Mouse (Mus musculus) skeletal muscle tissue, adult 2 months (tissue): ENCODE measurements around the gene Foxl1.

Experiments used
- DNase-seq: peaks from one replicate; pipeline ENCODE4 v3.0.0-alpha.2; 2012; ENCODE audit warnings: low read depth, low spot score

The Foxl1 gene

DNA sequence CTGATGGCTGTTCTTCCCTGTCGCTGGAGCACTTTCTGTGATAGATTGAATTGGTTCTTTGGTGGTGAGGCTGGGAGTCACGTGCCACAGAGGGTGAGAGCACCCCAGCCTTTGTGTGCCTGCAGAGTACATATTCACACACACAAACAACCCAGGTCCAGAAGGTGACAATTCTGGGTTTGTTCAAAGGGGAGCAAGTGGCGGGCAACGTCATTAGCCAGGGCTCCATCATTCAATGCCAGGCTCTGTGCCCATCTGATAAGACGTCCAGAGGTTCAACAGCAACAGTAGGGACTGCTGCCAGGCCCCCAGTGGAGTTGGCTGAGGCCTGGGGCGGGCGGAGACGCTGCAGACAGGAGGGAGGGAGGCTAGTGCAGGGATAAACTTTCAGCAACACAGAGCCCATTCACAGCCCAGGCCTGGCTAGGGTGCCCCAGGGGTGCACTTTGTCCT is 36.3 kb downstream of the Foxl1 start:
- DNase-seq, result no peak

DNA sequence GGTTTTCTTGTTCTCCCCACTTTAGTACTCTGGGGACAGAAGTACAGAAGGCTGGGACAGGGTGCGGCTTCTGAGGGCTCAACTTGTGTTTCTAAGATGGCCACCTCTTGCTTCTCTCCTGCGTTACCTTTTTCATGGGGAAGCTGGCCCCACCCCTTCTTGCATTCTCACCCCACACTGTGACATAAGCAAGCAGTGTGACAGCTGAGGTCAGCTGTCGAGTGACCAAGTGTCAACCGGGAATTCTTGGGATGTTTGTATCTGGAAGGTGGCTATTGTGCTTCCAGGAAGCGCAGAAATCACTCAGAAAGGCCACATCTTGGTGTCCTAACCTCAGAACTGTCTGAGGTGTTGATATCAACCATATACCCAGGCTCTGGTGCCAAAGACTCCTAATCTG is 40.3 kb downstream of the Foxl1 start:
- DNase-seq, result no peak

DNA sequence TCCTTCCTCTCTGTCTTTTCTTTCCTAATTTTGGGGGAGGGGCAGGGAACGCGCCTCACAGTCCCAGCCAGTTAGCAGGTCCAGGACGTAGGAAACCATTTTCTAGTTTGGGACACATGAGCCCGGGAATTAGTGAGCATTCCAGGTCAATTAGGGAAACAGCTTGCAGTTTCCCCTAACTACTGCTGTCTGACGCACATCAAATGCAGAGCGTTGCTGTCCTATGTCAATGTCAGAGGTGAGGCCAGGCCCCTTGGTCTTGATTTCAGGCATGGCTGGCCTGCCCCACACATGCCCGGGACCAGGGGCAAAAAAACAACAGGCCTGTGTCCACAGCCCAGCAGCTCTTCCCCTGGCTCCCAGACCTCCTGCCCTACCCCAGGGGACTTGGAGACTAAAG is 42.4 kb downstream of the Foxl1 start:
- DNase-seq, result no peak

DNA sequence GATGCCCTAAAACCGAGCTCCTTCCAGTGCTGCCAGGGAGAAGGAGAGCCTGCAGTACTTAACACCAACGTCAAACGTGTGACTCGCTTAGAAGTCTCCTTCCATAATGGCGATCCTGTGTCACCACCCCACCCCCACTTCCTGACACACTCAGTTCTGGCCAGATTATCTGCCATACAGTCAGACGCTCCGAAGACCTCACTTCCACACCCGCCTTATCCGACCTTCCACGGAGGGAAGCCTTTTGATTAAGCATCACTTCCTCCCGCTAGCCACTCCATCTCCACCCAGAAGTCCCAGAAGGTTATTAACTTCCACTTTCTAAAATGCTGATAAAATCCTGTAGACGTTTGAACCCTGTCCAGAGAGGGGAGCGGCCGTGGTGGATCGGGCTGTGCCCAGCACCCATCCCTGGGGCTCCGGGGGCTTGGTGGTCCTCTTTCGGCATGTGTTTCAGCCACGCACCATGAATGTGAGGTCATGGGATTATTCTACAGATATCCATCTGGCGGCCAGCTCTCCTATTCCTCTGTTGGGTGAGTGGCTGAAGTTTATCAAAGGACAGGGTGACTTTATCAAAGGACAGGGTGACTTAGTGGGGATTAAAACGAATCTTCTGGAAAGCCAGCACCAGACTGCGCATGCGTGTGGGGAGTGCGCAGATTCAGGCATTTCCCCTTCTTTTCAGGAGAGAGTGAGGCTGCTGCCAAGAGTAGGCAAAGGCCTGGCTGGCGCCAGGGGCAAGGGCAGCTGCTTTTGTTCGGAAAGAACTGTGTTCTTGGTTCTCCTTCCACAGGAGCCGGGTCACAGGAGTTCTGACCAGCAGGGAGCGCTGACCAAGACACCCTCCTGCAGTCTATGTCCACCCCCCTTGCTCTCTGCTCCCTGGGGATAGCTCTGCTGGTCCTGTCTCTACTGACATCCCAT is 43.1 kb downstream of the Foxl1 start:
- peak; percentile 4 for DNase-seq

DNA sequence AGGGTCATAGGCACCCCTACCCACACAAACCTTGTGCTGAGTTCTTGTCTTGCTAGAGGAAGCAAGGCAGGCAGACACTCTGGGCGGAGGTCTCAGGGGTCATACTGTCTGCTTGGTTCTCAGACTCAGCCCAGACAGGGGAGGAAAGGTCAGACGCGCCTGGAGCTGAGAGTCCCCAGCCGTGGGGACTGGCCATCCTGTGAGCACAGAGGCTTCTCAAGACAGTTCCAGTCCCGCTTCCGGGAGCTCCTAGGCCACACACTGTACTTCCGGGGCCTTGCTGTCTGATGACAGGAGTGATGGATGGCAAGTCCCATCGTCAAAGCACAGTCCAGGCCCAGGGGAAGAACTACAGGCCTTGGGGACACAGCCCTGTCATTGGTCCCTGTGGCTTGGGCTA is 44.8 kb downstream of the Foxl1 start:
- DNase-seq, result no peak

DNA sequence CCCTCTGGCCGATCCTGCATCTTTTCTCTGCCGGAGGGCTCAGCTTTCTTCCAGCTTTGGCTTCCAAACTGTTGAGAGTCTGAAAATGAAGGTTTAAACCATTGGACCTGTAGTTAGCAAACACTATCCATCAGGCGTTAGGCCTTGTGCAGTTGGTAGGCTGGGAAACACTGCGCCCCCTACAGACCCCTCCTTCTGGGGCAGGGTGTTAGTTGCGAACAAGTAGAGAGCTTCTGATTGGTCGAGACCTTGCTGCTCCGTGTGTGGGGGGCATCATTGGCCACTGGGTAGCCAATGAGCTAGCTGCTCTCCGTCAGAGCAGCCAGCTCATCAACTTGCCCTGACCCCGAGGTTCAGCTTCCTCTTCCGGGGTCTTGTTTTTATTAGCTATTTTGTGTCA is 46.4 kb downstream of the Foxl1 start:
- no peak for DNase-seq

DNA sequence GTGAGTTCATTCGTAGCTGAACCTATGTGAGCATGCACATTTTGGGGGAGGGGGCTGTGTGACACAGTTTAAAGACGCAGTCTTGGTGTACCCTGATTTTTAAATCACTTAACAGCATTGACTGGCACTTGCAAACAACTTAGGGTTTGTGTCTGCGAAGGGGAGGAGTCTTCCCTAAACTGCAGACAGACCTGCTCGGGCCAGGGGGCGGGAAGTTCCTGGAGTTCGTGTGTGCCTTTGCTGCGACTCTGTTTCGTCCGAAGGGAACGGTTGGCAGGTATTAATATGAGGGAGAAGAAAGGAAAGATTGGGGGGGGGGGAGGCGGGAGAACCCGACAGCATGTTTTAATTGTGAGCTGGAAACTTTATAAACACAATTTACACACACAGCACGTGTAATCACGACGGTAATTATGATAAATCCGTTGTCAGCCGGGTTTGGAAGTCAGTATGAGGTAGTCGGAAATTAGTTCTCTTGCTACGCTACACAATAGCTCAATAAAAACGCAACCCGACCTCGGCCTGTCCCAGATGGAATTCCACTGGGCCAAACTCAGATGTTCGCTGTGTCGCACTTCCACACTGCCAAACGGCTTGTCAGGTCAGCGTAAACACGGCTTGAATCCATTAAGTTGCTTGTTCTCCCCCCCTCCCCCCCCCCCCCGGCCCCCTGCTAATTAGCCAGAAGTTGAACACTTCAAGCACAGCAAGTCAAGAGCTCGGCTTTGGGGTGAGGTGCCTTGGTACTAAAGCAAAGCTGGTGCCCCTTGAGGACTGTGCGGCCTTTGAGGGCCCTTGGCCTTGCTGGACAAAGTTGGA is 47.2 kb downstream of the Foxl1 start:
- no peak for DNase-seq

DNA sequence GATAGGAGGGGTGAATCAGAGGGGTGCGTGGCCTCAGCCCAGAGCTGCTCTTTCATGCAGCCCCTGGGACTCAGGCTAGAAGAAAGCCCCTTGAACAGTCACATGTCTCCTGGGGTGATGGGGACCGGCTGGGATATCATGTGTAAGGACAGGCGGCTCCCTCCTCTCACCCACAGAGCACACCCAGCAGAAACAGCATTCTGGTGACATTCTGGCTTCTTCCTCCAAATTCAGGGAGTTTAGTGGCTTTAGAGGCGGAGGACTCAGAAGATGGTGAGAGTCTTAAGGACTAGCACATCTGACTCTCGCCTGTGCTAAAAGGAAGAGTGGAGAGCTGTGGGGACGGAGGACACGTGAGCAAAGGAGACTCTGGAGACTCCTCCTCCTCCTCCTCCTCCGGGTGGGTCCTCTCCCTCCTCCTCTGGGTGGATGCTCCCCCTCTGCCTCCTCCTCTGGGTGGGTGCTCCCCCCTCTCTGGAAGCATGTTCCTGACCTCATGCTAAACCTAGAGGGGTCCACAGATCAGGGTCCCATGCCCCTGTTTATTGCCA is 47.9 kb downstream of the Foxl1 start:
- no peak for DNase-seq

DNA sequence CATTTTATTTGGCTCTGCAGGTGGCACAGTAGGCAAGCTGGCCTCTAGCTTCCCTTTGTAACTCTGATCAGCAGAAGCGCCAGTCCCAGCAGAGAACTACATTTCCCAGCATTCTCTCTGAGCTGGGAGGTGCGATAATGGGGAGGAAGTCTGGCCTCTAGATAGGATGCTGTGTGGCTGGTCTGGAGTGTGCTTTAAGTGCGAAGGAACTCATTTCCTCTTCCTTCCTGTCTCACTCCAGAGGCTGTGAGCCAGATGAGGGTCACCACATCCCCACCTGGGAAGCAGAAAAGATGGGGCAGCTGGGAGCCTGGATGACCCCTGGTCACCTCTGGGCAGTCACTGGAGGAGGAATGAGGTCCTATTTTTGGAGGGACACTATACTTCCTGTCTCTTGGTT is 48.6 kb downstream of the Foxl1 start:
- no peak for DNase-seq
